Mouse (Mus musculus) embryo, embryonic 11 days (tissue): ENCODE measurements around the gene Vmn1r152.
"Not testable (repeated sequence)": the region's sequence is repeated elsewhere in the genome, so short reads cannot be mapped to it uniquely, and the experiment has no call there.

Source experiments
- DNase-seq: peaks from one replicate; pipeline ENCODE4 v3.0.0-alpha.2; 2015

The Vmn1r152 gene

GRCm38 (mm10) chr7:22522667-22523066 lies at the start of gene Vmn1r152:
Gene Vmn1r152 (plus strand): TSS chr7:22522967.
- not testable (repeated sequence) for DNase-seq

- not testable (repeated sequence) for DNase-seq
Measured at GRCm38 (mm10) chr7:22499578-22499977, 23.2 kb upstream of the Vmn1r152 start, which contains the start of gene Vmn1r151. Gene Vmn1r151 (minus strand): TSS chr7:22499678.

- DNase-seq = not testable (repeated sequence)
Measured at GRCm38 (mm10) chr7:22534787-22535186, 12.0 kb downstream of the Vmn1r152 start, which contains the start of gene Gm8677. Gene Gm8677 (minus strand): TSS chr7:22534887.

- not testable (repeated sequence) for DNase-seq
Measured at GRCm38 (mm10) chr7:22565243-22565642, 42.5 kb downstream of the Vmn1r152 start, which contains the start of gene Gm4201. Gene Gm4201 (minus strand): TSS chr7:22565343.
